Mouse (Mus musculus): Measurements from ENCODE around the gene Desi1. TPM values are rescaled to one million over a fixed set of nuclear protein-coding genes. Genes with fewer than 3 reads are reported as not detected.

Gene Desi1
- polyA plus RNA-seq (2017; shearing (Covaris generic)) = 29.9 TPM

DNA sequence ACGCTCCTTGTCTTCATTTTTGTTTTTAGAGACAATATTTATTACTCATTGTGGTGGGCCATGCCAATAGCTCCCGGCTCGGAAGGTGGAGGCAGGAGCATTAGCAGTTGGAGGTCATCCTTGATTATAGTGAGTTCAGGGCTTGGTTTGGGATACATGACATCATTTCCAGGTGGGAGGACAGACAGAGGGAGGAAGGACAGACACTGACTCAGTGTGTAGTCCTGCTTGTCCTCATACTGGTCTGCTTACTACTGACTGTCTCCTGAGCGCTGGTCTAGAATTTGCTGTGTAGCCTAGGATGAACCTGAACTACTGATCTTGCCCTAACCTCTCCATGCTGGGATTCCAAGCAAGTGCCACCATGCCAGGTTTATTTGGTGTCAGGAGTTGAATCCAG is at the start of gene Desi1:
Gene Desi1 (minus strand): TSS at position 101 of the 400 bp plus-strand sequence.

DNA sequence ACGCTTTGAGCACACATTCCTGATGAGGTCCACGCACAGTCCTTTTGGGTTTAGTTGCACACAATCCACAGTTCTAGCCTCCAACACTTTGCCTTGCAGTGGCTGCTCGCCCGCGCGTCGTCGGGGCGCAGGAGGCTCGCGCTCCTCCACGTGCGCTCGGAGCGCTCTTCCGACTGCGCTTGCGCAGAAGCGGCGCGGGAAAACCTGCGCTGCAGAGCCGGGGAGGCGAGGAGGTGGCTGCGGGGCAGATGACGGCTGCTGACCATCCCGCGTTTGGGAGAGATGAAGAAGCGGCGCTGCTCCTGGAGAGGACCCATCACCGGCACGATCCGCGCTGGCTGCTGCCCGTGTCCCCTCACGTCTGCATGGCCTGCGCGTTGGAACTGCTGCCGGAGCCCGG is 36.2 kb upstream of the Desi1 start, which contains the start of gene Mei1:
Gene Mei1 (plus strand): TSS at position 99 of the 400 bp plus-strand sequence.

DNA sequence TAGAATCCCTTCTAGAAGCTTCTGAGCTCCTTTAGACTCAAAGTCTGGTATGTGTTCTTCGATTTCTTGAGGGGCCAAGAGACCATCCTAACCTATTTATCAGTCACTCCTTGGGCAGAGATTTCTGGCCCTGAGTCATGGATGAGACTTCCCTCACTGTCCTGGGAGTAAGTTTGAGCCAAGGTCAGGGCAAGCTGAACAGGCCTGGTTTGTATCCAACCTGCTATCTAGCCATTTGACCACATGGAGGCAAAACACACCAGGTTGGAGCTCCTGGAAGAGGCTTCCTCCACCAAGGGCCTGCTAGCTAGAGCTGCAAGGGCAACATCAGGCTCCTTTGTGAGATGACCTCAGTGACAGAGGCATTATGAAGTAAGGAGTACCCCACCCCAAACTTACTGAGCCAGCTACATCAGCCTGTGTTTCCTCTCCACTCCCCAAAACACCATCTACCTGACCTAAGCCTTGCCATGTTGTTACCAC is 25.1 kb upstream of the Desi1 start, which contains the start of gene 4930407I10Rik:
Gene 4930407I10Rik (plus strand): TSS at position 433 of the 483 bp plus-strand sequence.

DNA sequence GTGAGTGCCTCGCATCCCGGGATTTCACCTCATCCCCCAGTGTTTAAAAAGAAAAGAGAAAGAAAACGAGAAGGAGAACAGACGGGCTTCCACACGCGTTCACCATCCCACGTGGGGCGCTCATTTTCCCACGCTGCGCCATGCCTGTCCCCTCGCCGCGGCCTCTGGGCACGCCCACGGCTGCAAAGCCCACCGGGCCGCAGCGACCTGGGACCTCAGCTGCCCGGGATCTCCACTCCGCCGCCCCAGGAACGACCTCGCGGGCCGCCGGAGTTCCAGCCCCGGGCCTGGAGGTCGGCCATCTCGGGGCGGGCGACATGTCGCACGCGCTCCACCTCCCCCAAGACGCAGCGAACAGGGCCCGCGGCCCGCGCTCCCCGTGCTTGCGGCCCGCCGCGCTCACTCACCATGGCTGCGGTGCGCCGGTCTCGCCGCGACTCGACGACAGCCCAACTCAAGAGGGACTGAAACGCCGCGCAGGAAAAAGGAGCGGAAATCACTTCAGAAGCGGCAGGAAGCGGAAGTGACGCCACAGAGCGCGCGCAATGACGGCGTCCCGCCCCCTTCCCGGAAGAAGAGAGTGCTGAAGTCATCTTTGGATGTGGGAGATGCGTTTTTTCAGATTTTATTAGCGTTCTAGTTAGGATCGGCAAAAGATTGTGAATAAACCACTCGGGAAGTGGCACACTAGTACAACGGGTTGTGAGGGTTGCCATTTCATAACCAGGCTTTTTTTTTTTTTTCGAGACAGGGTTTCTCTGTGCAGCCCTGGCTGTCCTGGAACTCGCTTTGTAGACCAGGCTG is 13.6 kb upstream of the Desi1 start, which contains the start of gene Snu13:
Gene Snu13 (minus strand): TSS at position 519 of the 804 bp plus-strand sequence.

DNA sequence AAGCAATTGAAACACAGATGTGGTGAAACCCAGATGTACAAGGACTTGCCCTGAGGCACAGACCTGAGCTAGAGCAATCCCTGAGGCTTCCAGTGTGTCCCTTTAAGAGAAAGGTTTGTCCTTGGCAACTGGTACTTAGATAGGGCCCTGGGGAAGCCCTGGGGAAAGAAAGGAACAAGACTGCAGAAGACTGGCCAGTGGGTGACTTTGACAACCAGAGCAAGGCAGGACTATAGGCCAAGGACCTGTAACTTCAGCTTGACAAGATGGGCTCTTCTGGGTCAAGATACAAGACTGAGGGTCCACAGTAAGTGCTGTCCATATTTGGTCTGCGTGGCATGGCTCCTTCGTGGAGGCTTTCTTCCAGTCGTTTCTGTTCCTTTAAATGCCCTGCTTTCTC is 46.0 kb downstream of the Desi1 start, which contains the start of gene Xrcc6:
Gene Xrcc6 (plus strand): TSS at position 190 of the 400 bp plus-strand sequence.

DNA sequence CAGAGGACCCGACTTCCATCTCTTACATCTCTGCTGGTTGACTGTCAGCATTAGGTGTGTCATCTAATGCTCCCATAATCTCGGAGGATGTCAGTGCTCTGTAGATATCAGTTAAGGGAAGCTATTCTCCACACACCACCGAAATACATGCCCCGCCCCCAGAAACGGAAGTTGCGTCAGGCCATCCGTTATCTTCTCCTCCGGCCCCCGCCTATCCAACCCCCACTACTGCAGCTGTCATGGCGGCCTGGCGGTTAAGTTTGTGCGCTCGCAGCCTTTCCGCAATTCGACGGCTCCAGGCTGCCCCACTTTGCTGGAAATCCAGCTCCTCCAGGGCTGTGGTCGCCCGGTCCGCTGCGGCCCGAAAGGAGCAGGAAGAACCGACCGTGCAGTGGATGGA is 53.3 kb downstream of the Desi1 start, which contains the start of gene 1700029P11Rik:
Gene 1700029P11Rik (plus strand): TSS at position 220 of the 400 bp plus-strand sequence.

DNA sequence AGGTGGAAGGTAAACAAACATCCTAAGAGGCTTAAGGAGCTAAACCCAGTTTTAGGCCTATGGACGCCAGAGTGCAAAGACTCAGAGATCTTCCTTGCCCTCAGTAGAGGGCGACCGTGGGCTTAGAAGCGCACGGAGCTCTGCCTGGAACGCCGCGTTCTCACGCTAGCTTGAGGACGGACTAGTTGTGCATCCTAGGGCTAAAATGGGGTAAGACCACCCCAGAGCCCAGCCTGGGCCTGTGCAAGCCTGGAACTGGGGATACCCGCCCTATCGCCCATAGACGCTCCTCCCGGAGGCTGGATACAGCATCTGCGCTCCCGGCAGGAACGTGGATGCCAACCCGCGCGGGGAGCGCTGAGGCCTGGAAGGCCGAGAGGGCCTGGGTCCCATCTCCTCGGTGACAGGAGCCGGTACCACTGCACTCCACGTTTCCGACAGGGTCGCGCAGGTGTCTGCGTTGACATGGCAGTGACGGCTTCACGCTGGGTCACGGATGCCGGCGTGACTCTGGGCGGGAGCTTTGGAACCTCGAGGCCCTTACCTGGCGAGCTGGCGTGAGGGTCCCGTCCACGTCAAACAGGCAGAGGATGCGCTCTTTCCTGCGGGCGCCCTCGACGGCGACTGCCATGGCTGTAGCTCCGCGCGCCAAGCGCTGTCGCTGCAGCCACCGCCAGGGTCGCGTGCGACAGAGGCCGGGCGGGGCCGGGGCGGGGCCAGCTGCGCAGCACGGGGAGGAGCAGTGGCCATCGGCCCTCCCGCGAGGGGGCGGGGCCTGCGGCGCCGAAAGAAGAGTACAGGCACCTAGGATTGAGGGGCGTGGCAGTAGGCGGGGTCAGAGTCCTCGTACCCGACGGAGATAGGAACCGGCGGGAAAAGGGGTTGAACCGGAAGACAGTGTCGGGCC is 73.2 kb downstream of the Desi1 start, which contains the start of gene Pmm1:
Gene Pmm1 (minus strand): TSS at position 760 of the 907 bp plus-strand sequence.

Other genes starting within 250 kb of the Desi1 start
- gene Tef, start 231.4 kb downstream of the Desi1 start, polyA plus RNA-seq (2017; shearing (Covaris generic)) = 30.6 TPM
- gene Tob2, start 175.1 kb downstream of the Desi1 start, polyA plus RNA-seq (2017; shearing (Covaris generic)) = 535 TPM
- 75.8 TPM for gene Phf5a, start 162.0 kb downstream of the Desi1 start, polyA plus RNA-seq (2017; shearing (Covaris generic))
- gene Aco2, start 161.6 kb downstream of the Desi1 start, polyA plus RNA-seq (2017; shearing (Covaris generic)) = 115 TPM
- gene Polr3h, start 107.6 kb downstream of the Desi1 start, polyA plus RNA-seq (2017; shearing (Covaris generic)) = 32.1 TPM
- not detected for gene Csdc2, start 97.1 kb downstream of the Desi1 start, polyA plus RNA-seq (2017; shearing (Covaris generic))
- 7.9 TPM for gene Pmm1, start 72.9 kb downstream of the Desi1 start, polyA plus RNA-seq (2017; shearing (Covaris generic))
- gene 1700029P11Rik, start 53.3 kb downstream of the Desi1 start, polyA plus RNA-seq (2017; shearing (Covaris generic)) = not detected
- 36.4 TPM for gene Xrcc6, start 46.0 kb downstream of the Desi1 start, polyA plus RNA-seq (2017; shearing (Covaris generic))
- 238 TPM for gene Snu13, start 13.7 kb upstream of the Desi1 start, polyA plus RNA-seq (2017; shearing (Covaris generic))
- gene 4930407I10Rik, start 25.3 kb upstream of the Desi1 start, polyA plus RNA-seq (2017; shearing (Covaris generic)) = not detected
- not detected for gene Mei1, start 36.1 kb upstream of the Desi1 start, polyA plus RNA-seq (2017; shearing (Covaris generic))
- 31.0 TPM for gene Ccdc134, start 94.1 kb upstream of the Desi1 start, polyA plus RNA-seq (2017; shearing (Covaris generic))
- gene Srebf2, start 113.3 kb upstream of the Desi1 start, polyA plus RNA-seq (2017; shearing (Covaris generic)) = 179 TPM
- gene Shisa8, start 179.0 kb upstream of the Desi1 start, polyA plus RNA-seq (2017; shearing (Covaris generic)) = not detected
- 0.56 TPM for gene Tnfrsf13c, start 190.5 kb upstream of the Desi1 start, polyA plus RNA-seq (2017; shearing (Covaris generic))
- gene Cenpm, start 210.9 kb upstream of the Desi1 start, polyA plus RNA-seq (2017; shearing (Covaris generic)) = 0.84 TPM
- not detected for gene 1500009C09Rik, start 218.5 kb upstream of the Desi1 start, polyA plus RNA-seq (2017; shearing (Covaris generic))
- gene Sept3, start 241.0 kb upstream of the Desi1 start, polyA plus RNA-seq (2017; shearing (Covaris generic)) = not detected

All from effector memory CD4-positive, alpha-beta T cell, adult 5 months (primary cell).